Mouse (Mus musculus) heart, postnatal 0 days (tissue): Measurements from ENCODE around the gene Sox14.

ENCODE experiments used
- CTCF ChIP-seq: IDR thresholded peaks from 2 replicates; pipeline ENCODE4 v1.5.1; 2016; ENCODE audit warnings: antibody characterized with exemption, control low read depth, low read depth
- EP300 ChIP-seq: IDR thresholded peaks from 2 replicates; pipeline ENCODE4 v1.6.1; 2016; ENCODE audit warnings: antibody characterized with exemption, low read depth

DNA sequence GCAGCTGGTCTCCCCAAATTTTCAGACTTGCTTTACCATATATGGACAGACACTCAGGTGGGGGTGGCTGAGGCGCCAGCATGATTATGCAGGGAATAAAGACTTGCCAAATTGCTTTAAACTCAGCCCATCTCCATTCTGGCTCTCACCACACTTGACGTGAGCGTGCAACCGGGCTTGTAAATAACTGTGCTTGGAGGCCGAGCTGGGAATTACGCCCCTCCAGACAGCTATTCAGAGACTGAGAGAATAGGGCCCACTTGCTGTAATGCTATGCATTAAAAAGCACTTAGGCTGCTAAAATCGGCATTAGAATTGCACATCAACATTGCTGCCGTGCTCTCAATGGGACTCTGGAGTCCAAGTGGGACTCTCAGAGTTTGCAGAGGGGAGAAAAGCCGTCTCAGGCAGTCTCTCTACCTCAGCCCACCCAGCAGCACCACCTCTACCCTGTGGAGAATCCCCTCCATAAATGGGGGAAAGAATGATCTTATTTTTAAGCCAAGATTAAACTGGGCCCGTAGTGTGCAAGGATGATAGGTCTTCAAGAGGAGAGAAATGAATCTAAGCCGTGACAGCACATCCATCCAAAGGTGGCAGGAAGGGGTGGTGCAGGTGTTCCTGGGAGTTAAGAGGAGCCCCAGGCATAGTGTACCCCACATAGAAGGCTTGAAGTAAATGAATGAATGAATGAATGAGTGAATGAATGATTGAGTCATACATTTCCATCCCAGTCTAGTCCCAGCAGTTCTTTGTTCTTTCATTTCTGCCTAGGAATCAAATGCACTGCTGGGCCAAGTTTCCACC is 40.1 kb downstream of the Sox14 start:
- TF ChIP-seq CTCF (no peak), EP300 (no peak)
